Mouse (Mus musculus): ENCODE results near the gene Diras2. TPM values are rescaled to one million over a fixed set of nuclear protein-coding genes. Genes with fewer than 3 reads are reported as not detected.
A peak's percentile ranks its signal among the peaks of the same experiment; 100 is the strongest.

The Diras2 gene
- 0.17 and 0.40 TPM in 2 replicates for polyA plus RNA-seq (2015; fragmentation: Nextera tagmentation; extraction: Ambion mirVana)

GRCm38 (mm10) chr13:52531121-52531520 lies at the start of gene Diras2:
TSS of gene Diras2 (minus strand) at chr13:52531279.
- ATAC-seq (replicated peaks; ENCODE audit: low FRiP score) = no peak
- peak within 1 kb of the TSS; percentile 50 for H3K4me3 ChIP-seq (replicated peaks)
- peak within 1 kb of the TSS; percentile 44 for H3K9ac ChIP-seq
- H3K4me1 ChIP-seq = peaks cover 8% of the 10 kb centered on the region
- WGBS = 45% methylated on average over 9 of the region's 9 CpGs
- peaks cover 41% of the 10 kb centered on the region for H3K27me3 ChIP-seq
- H3K27ac ChIP-seq = no peak within 1 kb of the TSS
- peak within 1 kb of the TSS; percentile 98 for H3K4me2 ChIP-seq
- H3K9me3 ChIP-seq (replicated peaks) = no peaks in the 10 kb centered on the region
- H3K36me3 ChIP-seq = no peaks in the 10 kb centered on the region

- H3K27me3 ChIP-seq = peaks cover 7% of the 10 kb centered on the region; the same call in 1 of the 2 replicates
- H3K27ac ChIP-seq = no peak overlapping the region
- H3K9ac ChIP-seq = no peak overlapping the region
- H3K4me2 ChIP-seq = no peak overlapping the region
- no peaks in the 10 kb centered on the region for H3K36me3 ChIP-seq
- ATAC-seq (replicated peaks; ENCODE audit: low FRiP score) = no peak
- H3K4me1 ChIP-seq = peaks cover 31% of the 10 kb centered on the region
- WGBS = 42% methylated on average over 2 of the region's 2 CpGs
- no peaks in the 10 kb centered on the region for H3K9me3 ChIP-seq (replicated peaks)
- H3K4me3 ChIP-seq (replicated peaks) = no peak overlapping the region
Observed at GRCm38 (mm10) chr13:52578776-52579175, 47.7 kb upstream of the Diras2 start.

GRCm38 (mm10) chr13:52577939-52578338 lies 46.9 kb upstream of the Diras2 start:
- Histone ChIP-seq H3K36me3 (no peaks in the 10 kb centered on the region), H3K4me2 (no peak overlapping the region), H3K27ac (peak overlapping the region; percentile 75), H3K9ac (no peak overlapping the region), H3K9me3 (replicated peaks) (no peaks in the 10 kb centered on the region), H3K4me1 (peaks cover 29% of the 10 kb centered on the region), H3K27me3 (peaks cover 7% of the 10 kb centered on the region; the same call in 1 of the 2 replicates), H3K4me3 (replicated peaks) (no peak overlapping the region)
- 21% methylated on average over 4 of the region's 4 CpGs for WGBS
- 0 out of 2 replicates have a peak, but pooled peaks have one; percentile 36 for ATAC-seq (replicated peaks; ENCODE audit: low FRiP score)

- 0 out of 2 replicates have a peak overlapping the region, but pooled peaks have one; percentile 14 for H3K9ac ChIP-seq
- 36% methylated on average over 3 of the region's 3 CpGs for WGBS
- peaks cover 24% of the 10 kb centered on the region for H3K4me1 ChIP-seq
- no peak overlapping the region for H3K4me3 ChIP-seq (replicated peaks)
- H3K27me3 ChIP-seq = peaks cover 2% of the 10 kb centered on the region; the same call in 1 of the 2 replicates
- no peaks in the 10 kb centered on the region for H3K9me3 ChIP-seq (replicated peaks)
- ATAC-seq (replicated peaks; ENCODE audit: low FRiP score) = no peak
- no peaks in the 10 kb centered on the region for H3K36me3 ChIP-seq
- peak overlapping the region; percentile 75 for H3K27ac ChIP-seq
- 0 out of 2 replicates have a peak overlapping the region, but pooled peaks have one; percentile 3 for H3K4me2 ChIP-seq
Observed at GRCm38 (mm10) chr13:52577326-52577920, 46.3 kb upstream of the Diras2 start.

- WGBS = 20% methylated on average over 10 of the region's 10 CpGs
Observed at GRCm38 (mm10) chr13:52576841-52577240, 45.8 kb upstream of the Diras2 start.

GRCm38 (mm10) chr13:52576021-52576614 lies 45.0 kb upstream of the Diras2 start:
- 48% methylated on average over 7 of the region's 7 CpGs for WGBS
- H3K9ac ChIP-seq = no peak overlapping the region
- ATAC-seq (replicated peaks; ENCODE audit: low FRiP score) = no peak

More at GRCm38 (mm10) chr13:52576841-52577240, 45.8 kb upstream of the Diras2 start:
- Histone ChIP-seq H3K36me3 (no peaks in the 10 kb centered on the region), H3K4me2 (0 out of 2 replicates have a peak overlapping the region, but pooled peaks have one; percentile 3), H3K4me1 (peaks cover 24% of the 10 kb centered on the region), H3K9me3 (replicated peaks) (no peaks in the 10 kb centered on the region), H3K9ac (no peak overlapping the region), H3K27ac (peak overlapping the region; percentile 75), H3K4me3 (replicated peaks) (no peak overlapping the region), H3K27me3 (no peaks in the 10 kb centered on the region)
- ATAC-seq (replicated peaks; ENCODE audit: low FRiP score) = peak; percentile 55; the same call in 1 of the 2 replicates

GRCm38 (mm10) chr13:52575483-52575882 lies 44.4 kb upstream of the Diras2 start:
- H3K4me3 ChIP-seq (replicated peaks) = no peak overlapping the region
- no peaks in the 10 kb centered on the region for H3K36me3 ChIP-seq
- ATAC-seq (replicated peaks; ENCODE audit: low FRiP score) = no peak
- WGBS = 73% methylated on average over 6 of the region's 6 CpGs
- no peak overlapping the region for H3K9ac ChIP-seq
- no peak overlapping the region for H3K4me2 ChIP-seq
- peaks cover 24% of the 10 kb centered on the region for H3K4me1 ChIP-seq
- H3K27ac ChIP-seq = no peak overlapping the region
- no peaks in the 10 kb centered on the region for H3K27me3 ChIP-seq
- no peaks in the 10 kb centered on the region for H3K9me3 ChIP-seq (replicated peaks)

More at GRCm38 (mm10) chr13:52576021-52576614, 45.0 kb upstream of the Diras2 start:
- Histone ChIP-seq H3K27me3 (no peaks in the 10 kb centered on the region), H3K4me1 (peaks cover 24% of the 10 kb centered on the region), H3K27ac (no peak overlapping the region), H3K36me3 (no peaks in the 10 kb centered on the region), H3K4me2 (no peak overlapping the region), H3K9me3 (replicated peaks) (no peaks in the 10 kb centered on the region), H3K4me3 (replicated peaks) (no peak overlapping the region)

- Histone ChIP-seq H3K4me3 (replicated peaks) (no peak overlapping the region), H3K27ac (no peak overlapping the region), H3K9me3 (replicated peaks) (no peaks in the 10 kb centered on the region), H3K27me3 (no peaks in the 10 kb centered on the region), H3K9ac (no peak overlapping the region), H3K4me2 (no peak overlapping the region), H3K36me3 (no peaks in the 10 kb centered on the region), H3K4me1 (peaks cover 25% of the 10 kb centered on the region)
- 82% methylated on average over 2 of the region's 2 CpGs for WGBS
- no peak for ATAC-seq (replicated peaks; ENCODE audit: low FRiP score)
Observed at GRCm38 (mm10) chr13:52574311-52574710, 43.2 kb upstream of the Diras2 start.

GRCm38 (mm10) chr13:52572451-52573446 lies 41.7 kb upstream of the Diras2 start:
- Histone ChIP-seq H3K27ac (no peak overlapping the region), H3K4me2 (no peak overlapping the region), H3K4me1 (peaks cover 22% of the 10 kb centered on the region), H3K36me3 (no peaks in the 10 kb centered on the region), H3K4me3 (replicated peaks) (no peak overlapping the region), H3K27me3 (no peaks in the 10 kb centered on the region), H3K9me3 (replicated peaks) (no peaks in the 10 kb centered on the region), H3K9ac (no peak overlapping the region)
- WGBS = 74% methylated on average over 9 of the region's 9 CpGs
- no peak for ATAC-seq (replicated peaks; ENCODE audit: low FRiP score)

- 69% methylated on average over 11 of the region's 11 CpGs for WGBS
Observed at GRCm38 (mm10) chr13:52571591-52572384, 40.7 kb upstream of the Diras2 start.

GRCm38 (mm10) chr13:52570276-52570675 lies 39.2 kb upstream of the Diras2 start:
- H3K4me2 ChIP-seq = no peak overlapping the region
- H3K9me3 ChIP-seq (replicated peaks) = no peaks in the 10 kb centered on the region
- no peak overlapping the region for H3K4me3 ChIP-seq (replicated peaks)
- no peaks in the 10 kb centered on the region for H3K27me3 ChIP-seq
- no peak overlapping the region for H3K9ac ChIP-seq
- no peak for ATAC-seq (replicated peaks; ENCODE audit: low FRiP score)
- no peak overlapping the region for H3K27ac ChIP-seq
- H3K36me3 ChIP-seq = no peaks in the 10 kb centered on the region
- 0 out of 2 replicates have a peak, but pooled peaks cover 4% of the 10 kb centered on the region for H3K4me1 ChIP-seq
- 95% methylated on average over 9 of the region's 9 CpGs for WGBS

More at GRCm38 (mm10) chr13:52571591-52572384, 40.7 kb upstream of the Diras2 start:
- no peak overlapping the region for H3K27ac ChIP-seq
- H3K4me3 ChIP-seq (replicated peaks) = no peak overlapping the region
- H3K4me1 ChIP-seq = peaks cover 15% of the 10 kb centered on the region; the same call in 1 of the 2 replicates
- H3K36me3 ChIP-seq = no peaks in the 10 kb centered on the region
- H3K9me3 ChIP-seq (replicated peaks) = no peaks in the 10 kb centered on the region
- no peak overlapping the region for H3K4me2 ChIP-seq
- no peak for ATAC-seq (replicated peaks; ENCODE audit: low FRiP score)
- no peak overlapping the region for H3K9ac ChIP-seq
- H3K27me3 ChIP-seq = no peaks in the 10 kb centered on the region

Measured in kidney, embryonic 15.5 days (tissue).